Mouse (Mus musculus) testis, adult 2 months (tissue): ENCODE results near the gene Pbxip1.

Experiments
- CTCF ChIP-seq: fragments of 200-500 bp; IDR thresholded peaks from 2 replicates; pipeline ENCODE4 v1.5.1; 2012; ENCODE audit warnings: low read depth, mild to moderate bottlenecking, inconsistent platforms, low read length, moderate library complexity; ENCODE audit not compliant: control insufficient read depth, insufficient read depth, insufficient replicate concordance
- POLR2A ChIP-seq: fragments of 200-500 bp; IDR thresholded peaks from 2 replicates; pipeline ENCODE4 v1.6.1; 2012; ENCODE audit warnings: low read depth, mild to moderate bottlenecking, inconsistent platforms, low read length, moderate library complexity; ENCODE audit not compliant: control insufficient read depth

GRCm38 (mm10) chr3:89455786-89456285 lies 19.3 kb downstream of the Pbxip1 start:
- no peak for TF ChIP-seq POLR2A
- TF ChIP-seq CTCF: no peak
